23 mouse cellular contexts compared by ENCODE assay signal in genomic region chr13:58220206-58220605, GRCm38 (mm10). TPM values are rescaled to one million over a fixed set of nuclear protein-coding genes. Genes with fewer than 3 reads are reported as not detected.
DNase-seq lines count a peak whose midpoint lies in the region; ATAC-seq and TF ChIP-seq lines count a peak whose summit lies in the region.
"Had no signal": no experiment of that assay in that cellular context is flagged by ENCODE, and none has a peak within 500 bp of the region (broad histone marks: within the 10 kb centered on the region; RNA-seq: fewer than 3 reads in every experiment).

No protein-coding gene starts in this region.

- H3K27me3 ChIP-seq in kidney, adult 2 months (replicated peaks; ENCODE audit: control insufficient read depth, insufficient read depth, low read length): no peaks in the 10 kb centered on the region
- no peaks in the 10 kb centered on the region for H3K27me3 ChIP-seq in kidney, embryonic 15.5 days
- no peaks in the 10 kb centered on the region for H3K27me3 ChIP-seq in midbrain, postnatal 0 days (ENCODE audit: insufficient read depth, low read length)
- H3K27me3 ChIP-seq: CH12.LX; neural tube, embryonic 15.5 days; Patski had no signal

- H3K4me1 ChIP-seq in kidney, adult 2 months (ENCODE audit: control insufficient read depth, insufficient read depth, low read length): peaks cover 4% of the 10 kb centered on the region; the same call in 1 of the 2 replicates
- peaks cover 5% of the 10 kb centered on the region for H3K4me1 ChIP-seq in kidney, embryonic 15.5 days
- 0 out of 2 replicates have a peak, but pooled peaks cover 3% of the 10 kb centered on the region for H3K4me1 ChIP-seq in midbrain, postnatal 0 days (ENCODE audit: insufficient read depth, low read length)

- no peaks in the 10 kb centered on the region for H3K9me3 ChIP-seq in kidney, embryonic 15.5 days (replicated peaks)
- H3K9me3 ChIP-seq in midbrain, postnatal 0 days (ENCODE audit: low read length): no peaks in the 10 kb centered on the region
- H3K9me3 ChIP-seq: forebrain, embryonic 15.5 days; G1E; heart, embryonic 12.5 days; neural tube, embryonic 15.5 days had no signal

- no peak overlapping the region for H3K4me2 ChIP-seq in kidney, embryonic 15.5 days
- no peak overlapping the region for H3K4me2 ChIP-seq in midbrain, postnatal 0 days (ENCODE audit: low read depth, low read length, poor library complexity, severe bottlenecking)
- H3K4me2 ChIP-seq: forebrain, embryonic 15.5 days; heart, embryonic 12.5 days; midbrain, embryonic 11.5 days; neural tube, embryonic 15.5 days had no signal

- H3K36me3 ChIP-seq in kidney, adult 2 months (ENCODE audit: control insufficient read depth, insufficient read depth, low read length): no peaks in the 10 kb centered on the region
- no peaks in the 10 kb centered on the region for H3K36me3 ChIP-seq in kidney, embryonic 15.5 days
- no peaks in the 10 kb centered on the region for H3K36me3 ChIP-seq in midbrain, postnatal 0 days (ENCODE audit: insufficient read depth, low read length)
- H3K36me3 ChIP-seq: forebrain, embryonic 15.5 days; G1E; heart, embryonic 12.5 days; neural tube, embryonic 15.5 days had no signal

- ATAC-seq in kidney, embryonic 15.5 days (replicated peaks; ENCODE audit: low FRiP score): no peak
- no peak for ATAC-seq in midbrain, postnatal 0 days (ENCODE audit: low FRiP score)
- ATAC-seq: forebrain, embryonic 15.5 days; hindbrain, postnatal 0 days; intestine, embryonic 16.5 days; Patski had no signal

- TF ChIP-seq POLR2A in kidney, adult 2 months (IDR thresholded peaks at IDR 0.05; ENCODE audit: low read depth, low read length): no peak

- TF ChIP-seq CTCF in kidney, adult 2 months (conservative IDR thresholded peaks at IDR 0.05; ENCODE audit: insufficient read depth, insufficient read length, low read depth, low read length): no peak
- TF ChIP-seq CTCF in midbrain, postnatal 0 days (IDR thresholded peaks at IDR 0.05): no peak

- DNase-seq in kidney, adult 2 months: peak; percentile 62
- DNase-seq in urinary bladder, postnatal 14 days (ENCODE audit: low spot score): peak; percentile 67
- no peak for DNase-seq in urinary bladder, postnatal 10 days (ENCODE audit: low spot score)
- DNase-seq in kidney, postnatal 25 days: peak; percentile 52 to 61
- DNase-seq in lung, postnatal 25 days (ENCODE audit: low spot score): peak; percentile 52
- DNase-seq in left cerebral cortex, adult 11 months (ENCODE audit: low spot score): no peak
- DNase-seq in midbrain, postnatal 0 days (ENCODE audit: low spot score): no peak
- DNase-seq: adrenal gland, postnatal 36 days; B cell, adult 2 months; cerebellum, adult 9-10 months; heart, postnatal 10 days; left cerebral cortex, postnatal 4 days had no signal

- no peak overlapping the region for H3K9ac ChIP-seq in kidney, embryonic 15.5 days
- no peak overlapping the region for H3K9ac ChIP-seq in midbrain, postnatal 0 days (replicated peaks; ENCODE audit: low read length, poor library complexity, severe bottlenecking)
- H3K9ac ChIP-seq: forebrain, embryonic 15.5 days; heart, embryonic 12.5 days; neural tube, embryonic 15.5 days had no signal

- no peak overlapping the region for H3K4me3 ChIP-seq in kidney, adult 2 months (ENCODE audit: insufficient read depth, low read depth, low read length)
- H3K4me3 ChIP-seq in kidney, embryonic 15.5 days (replicated peaks): no peak overlapping the region
- H3K4me3 ChIP-seq in midbrain, postnatal 0 days (ENCODE audit: low read depth, low read length): no peak overlapping the region
- H3K4me3 ChIP-seq: forebrain, embryonic 15.5 days; heart, embryonic 12.5 days; left cerebral cortex, adult 2 months; neural tube, embryonic 15.5 days had no signal

- no peak overlapping the region for H3K27ac ChIP-seq in kidney, adult 2 months (ENCODE audit: insufficient read depth, low read depth, low read length)
- H3K27ac ChIP-seq in kidney, embryonic 15.5 days: no peak overlapping the region
- H3K27ac ChIP-seq in midbrain, postnatal 0 days (ENCODE audit: low read depth, low read length): no peak overlapping the region
- H3K27ac ChIP-seq: forebrain, embryonic 15.5 days; hindbrain, postnatal 0 days; left cerebral cortex, adult 2 months; neural tube, embryonic 15.5 days had no signal

- 45% methylated on average over 3 of the region's 3 CpGs for WGBS in kidney, adult 2 months
- WGBS in kidney, embryonic 15.5 days: 73% methylated on average over 3 of the region's 3 CpGs
- 82% methylated on average over 3 of the region's 3 CpGs for WGBS in midbrain, postnatal 0 days

RNA-seq across cellular contexts. Expression of gene Ubqln1, which starts 4.8 kb away (rescaled TPM):
- polyA plus RNA-seq in kidney, adult 2 months (2012; rRNA removed): 111 and 134 TPM in 2 replicates
- polyA plus RNA-seq in kidney, embryonic 15.5 days (2015; fragmentation: Nextera tagmentation; extraction: Ambion mirVana): 107 and 112 TPM in 2 replicates
- 206 and 222 TPM in 2 replicates for total RNA-seq in midbrain, postnatal 0 days (2014; rRNA removed)
- polyA plus RNA-seq in midbrain, postnatal 0 days (2015; fragmentation: Nextera tagmentation; extraction: Ambion mirVana): 102 and 109 TPM in 2 replicates

RNA-seq across cellular contexts. Expression of gene Gkap1, which starts 55.3 kb away (rescaled TPM):
- polyA plus RNA-seq in kidney, adult 2 months (2012; rRNA removed): 11.0 and 11.9 TPM in 2 replicates
- polyA plus RNA-seq in kidney, embryonic 15.5 days (2015; fragmentation: Nextera tagmentation; extraction: Ambion mirVana): 28.3 and 29.9 TPM in 2 replicates
- total RNA-seq in midbrain, postnatal 0 days (2014; rRNA removed): 18.1 and 35.4 TPM in 2 replicates
- 32.6 and 40.2 TPM in 2 replicates for polyA plus RNA-seq in midbrain, postnatal 0 days (2015; fragmentation: Nextera tagmentation; extraction: Ambion mirVana)

Comparison
In these comparisons a context has a peak if more than half of its experiments do, and no peak if none do; other contexts are left out.
1. DNase-seq: peak in kidney, adult 2 months (single experiment), urinary bladder, postnatal 14 days (single experiment), kidney, postnatal 25 days (2 of 2) and lung, postnatal 25 days (single experiment); none in urinary bladder, postnatal 10 days (single experiment), left cerebral cortex, adult 11 months (single experiment) and midbrain, postnatal 0 days (single experiment).